Mouse (Mus musculus) stomach, postnatal 0 days (tissue): ENCODE measurements around the gene Phospho2. TPM values are rescaled to one million over a fixed set of nuclear protein-coding genes. Genes with fewer than 3 reads are reported as not detected.

Experiments
- ATAC-seq: fragments of 200-750 bp; cut with Nextera tagmentation; 2 replicates; pipeline ENCODE4 v1.8.0; 2017; ENCODE audit not compliant: low FRiP score, low TSS enrichment
- DNase-seq: peaks from one replicate; pipeline ENCODE4 v3.0.0-alpha.2; 2016; ENCODE audit warnings: low spot score
- H3K27ac ChIP-seq: fragments of 300-500 bp; sonication (generic); replicated peaks from 2 replicates; pipeline ENCODE4 v1.5.1; 2014; ENCODE audit warnings: mild to moderate bottlenecking, control low read depth
- H3K27me3 ChIP-seq: fragments of 300-500 bp; sonication (generic); 2 replicates; pipeline ENCODE4 v1.6.1; 2014; ENCODE audit warnings: low read length; ENCODE audit not compliant: control insufficient read depth, insufficient read depth
- H3K36me3 ChIP-seq: fragments of 300-500 bp; sonication (generic); 2 replicates; pipeline ENCODE4 v1.6.1; 2014; ENCODE audit warnings: low read length, mixed read lengths; ENCODE audit not compliant: control insufficient read depth, insufficient read depth
- H3K4me1 ChIP-seq: fragments of 300-500 bp; sonication (generic); replicated peaks from 2 replicates; pipeline ENCODE4 v1.6.1; 2014; ENCODE audit warnings: antibody characterized with exemption; ENCODE audit not compliant: control insufficient read depth, insufficient read depth
- H3K4me2 ChIP-seq: fragments of 300-500 bp; sonication (generic); replicated peaks from 2 replicates; pipeline ENCODE4 v1.6.1; 2014; ENCODE audit warnings: low read depth, mild to moderate bottlenecking, control low read depth, moderate library complexity
- H3K4me3 ChIP-seq: fragments of 300-500 bp; sonication (generic); 2 replicates; pipeline ENCODE4 v1.5.1; 2014; ENCODE audit warnings: low read depth, low read length, control low read depth
- H3K9ac ChIP-seq: fragments of 300-500 bp; sonication (generic); 2 replicates; pipeline ENCODE4 v1.6.1; 2014; ENCODE audit warnings: mild to moderate bottlenecking, low read length, control low read depth, mixed read lengths
- H3K9me3 ChIP-seq: fragments of 300-500 bp; sonication (generic); 2 replicates; pipeline ENCODE4 v1.6.1; 2016; ENCODE audit warnings: low read length; ENCODE audit not compliant: control insufficient read depth
- CTCF ChIP-seq: IDR thresholded peaks from 2 replicates; pipeline ENCODE4 v1.5.1; 2016; ENCODE audit warnings: antibody characterized with exemption, low read depth, mild to moderate bottlenecking, moderate library complexity
- EP300 ChIP-seq: optimal IDR thresholded peaks from 2 replicates; pipeline ENCODE3; 2016; ENCODE audit warnings: antibody characterized with exemption
- WGBS: fragments of 180-500 bp; shearing (Covaris S2); extraction: QIAGEN DNeasy Blood & Tissue Kit; methylation state at CpG from one replicate; pipeline ENCODE4 v1.1.7; 2014; 5-methylcytosine and 5-hydroxymethylcytosine counted together
- polyA plus RNA-seq: library from polyadenylated mRNA; unstranded; fragments of >200 nt; fragmentation: Nextera tagmentation; extraction: Ambion mirVana; gene quantifications from 2 replicates; pipeline ENCODE4 v1.2.1, GENCODE M21; 2015

Phospho2 gene
- polyA plus RNA-seq, 1 experiment from 2014 or later: 19.0 TPM

DNA sequence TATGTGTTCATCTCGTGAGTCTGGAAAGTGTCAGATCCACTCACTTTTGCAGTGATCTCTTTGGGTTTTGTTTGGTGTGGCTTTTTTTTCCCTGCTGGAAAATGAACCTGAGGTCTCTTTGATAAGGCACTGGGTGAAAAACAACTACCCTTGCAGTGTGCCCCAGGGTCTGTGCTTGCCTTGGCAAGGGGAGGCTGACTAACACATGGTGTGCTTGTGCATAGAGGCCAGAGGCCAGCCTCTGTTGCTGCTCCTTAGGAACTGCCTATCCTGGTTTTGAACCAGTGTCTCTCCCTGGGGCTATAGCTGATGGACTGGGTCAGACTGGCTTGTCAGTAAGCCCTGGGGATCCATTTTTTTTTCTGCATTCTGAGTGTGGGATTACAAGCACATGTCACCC is 30.8 kb downstream of the Phospho2 start:
- H3K9ac ChIP-seq: no peak overlapping the region
- no peaks in the 10 kb centered on the region; the same call in 1 of the 2 replicates for H3K4me1 ChIP-seq
- ATAC-seq (no peak), DNase-seq (no peak)
- H3K27ac ChIP-seq: no peak overlapping the region
- no peaks in the 10 kb centered on the region for H3K36me3 ChIP-seq
- H3K9me3 ChIP-seq: no peaks in the 10 kb centered on the region
- WGBS: 40% methylated on average over 1 of the region's 1 CpGs
- no peak overlapping the region for H3K4me3 ChIP-seq
- H3K27me3 ChIP-seq: no peaks in the 10 kb centered on the region
- H3K4me2 ChIP-seq: no peak overlapping the region
- TF ChIP-seq CTCF: no peak

DNA sequence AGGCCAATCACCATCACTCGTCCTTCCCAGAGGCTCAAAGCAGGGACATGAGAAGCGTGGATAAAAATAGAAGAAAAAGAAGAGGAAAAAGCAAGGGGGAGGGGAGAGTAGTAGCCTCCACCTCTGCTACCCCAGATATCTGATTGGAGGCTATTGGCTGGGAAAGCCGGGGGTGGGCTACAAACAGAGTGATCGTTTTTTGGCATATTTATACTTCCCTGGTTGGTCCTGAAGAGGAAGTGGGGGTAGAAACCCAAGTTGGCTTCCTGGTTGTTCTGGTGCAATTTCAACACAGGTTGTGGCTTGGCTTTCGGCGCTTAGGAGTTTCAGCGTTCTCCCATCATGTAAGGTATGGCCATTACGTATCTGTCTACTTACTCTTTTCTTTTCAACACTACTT is 32.3 kb downstream of the Phospho2 start, which contains the start of gene Klhl23:
Klhl23 (plus strand) TSS at position 234 of the 400 bp plus-strand sequence.
- Histone ChIP-seq H3K36me3 (no peaks in the 10 kb centered on the region), H3K9ac (peak within 1 kb of the TSS; percentile 90), H3K27ac (peak within 1 kb of the TSS; percentile 95), H3K4me2 (peak within 1 kb of the TSS; percentile 90), H3K27me3 (no peaks in the 10 kb centered on the region), H3K4me1 (no peaks in the 10 kb centered on the region; the same call in 1 of the 2 replicates), H3K4me3 (peak within 1 kb of the TSS; percentile 82), H3K9me3 (no peaks in the 10 kb centered on the region)
- 5% methylated on average over 8 of the region's 8 CpGs for WGBS
- peak; percentile 22 for DNase-seq
- TF ChIP-seq CTCF (no peak), EP300 (no peak)
- ATAC-seq: peak; percentile 16; the same call in 1 of the 2 replicates

DNA sequence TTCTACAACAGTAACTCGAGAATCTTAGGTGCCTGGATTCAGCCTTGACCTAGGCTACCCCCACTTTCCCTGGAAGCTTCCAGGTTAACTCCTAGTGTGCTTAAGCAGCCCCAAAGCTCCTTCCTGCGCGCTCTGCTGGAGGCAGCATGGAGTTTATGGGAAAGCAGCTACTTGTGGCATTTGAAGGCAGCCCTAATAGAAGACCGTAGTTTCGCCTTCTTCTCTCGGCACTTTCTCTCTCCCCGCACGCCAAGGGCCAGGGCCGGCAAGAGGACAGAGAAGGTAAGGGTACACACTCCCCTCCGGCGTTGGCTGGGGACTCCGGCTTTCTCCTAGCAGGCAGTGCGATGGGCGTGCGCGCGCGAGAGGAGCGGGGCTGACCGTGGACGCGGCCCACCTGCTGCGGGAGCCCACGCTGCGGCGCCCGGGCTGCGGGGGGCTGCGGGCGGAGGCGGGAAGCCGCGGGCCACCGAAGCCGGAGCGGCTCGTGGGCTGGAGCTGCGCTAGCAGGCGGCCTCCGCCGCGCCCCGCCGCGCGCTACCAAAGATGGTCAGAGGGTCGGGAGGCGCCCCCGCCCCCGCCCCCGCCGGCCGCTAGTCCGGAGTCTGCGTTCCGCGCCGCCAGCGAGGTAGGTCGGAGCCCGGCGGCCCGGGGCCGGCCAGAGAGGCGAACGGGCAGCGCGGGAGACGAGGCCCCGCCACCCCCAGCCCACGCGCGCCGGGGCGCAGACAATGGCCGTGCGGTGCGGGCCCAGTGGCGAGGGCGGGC is 33.1 kb downstream of the Phospho2 start:
- H3K27ac ChIP-seq: peak overlapping the region; percentile 95
- ATAC-seq (peak; percentile 74), DNase-seq (peak; percentile 53)
- peak overlapping the region; percentile 82 for H3K4me3 ChIP-seq
- H3K9me3 ChIP-seq: no peaks in the 10 kb centered on the region
- H3K27me3 ChIP-seq: no peaks in the 10 kb centered on the region
- H3K36me3 ChIP-seq: no peaks in the 10 kb centered on the region
- H3K4me1 ChIP-seq: no peaks in the 10 kb centered on the region; the same call in 1 of the 2 replicates
- peak overlapping the region; percentile 90 for H3K4me2 ChIP-seq
- peak overlapping the region; percentile 90 for H3K9ac ChIP-seq
- under 1% methylated on average over 63 of the region's 80 CpGs for WGBS
- no peak for TF ChIP-seq EP300
- TF ChIP-seq CTCF: peak; percentile 51

DNA sequence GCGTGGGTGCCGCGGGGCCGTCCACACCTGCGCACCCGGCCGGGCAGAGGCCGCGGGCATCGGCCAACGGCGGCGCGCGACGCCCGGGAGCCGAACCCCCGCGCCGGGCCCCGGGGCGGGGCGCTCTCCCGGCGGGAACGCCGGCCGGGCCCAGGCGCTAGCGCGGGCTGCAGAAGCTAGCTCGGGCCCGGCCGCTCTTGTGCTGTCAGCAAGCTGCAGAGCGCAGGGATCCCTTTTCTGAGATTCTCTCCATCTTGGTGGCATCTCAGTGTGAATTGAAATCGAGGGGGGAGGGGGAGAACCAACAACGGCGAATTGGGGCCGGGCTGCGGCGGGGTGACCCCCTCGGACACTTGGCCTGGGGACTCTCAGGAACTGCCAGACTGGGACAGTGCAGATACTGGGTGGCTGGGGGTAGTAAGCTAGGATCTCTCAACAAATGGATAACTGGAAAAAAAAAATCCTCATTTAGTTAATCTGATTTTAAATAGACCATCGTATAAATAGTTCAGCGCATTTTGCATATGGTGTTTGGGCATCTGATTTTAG is 33.8 kb downstream of the Phospho2 start:
- Histone ChIP-seq H3K4me2 (peak overlapping the region; percentile 90), H3K27me3 (no peaks in the 10 kb centered on the region), H3K4me3 (peak overlapping the region; percentile 82), H3K36me3 (no peaks in the 10 kb centered on the region), H3K4me1 (no peaks in the 10 kb centered on the region; the same call in 1 of the 2 replicates), H3K9ac (peak overlapping the region; percentile 90), H3K9me3 (no peaks in the 10 kb centered on the region), H3K27ac (peak overlapping the region; percentile 95)
- peak; percentile 79 for ATAC-seq
- TF ChIP-seq EP300 (no peak), CTCF (no peak)
- WGBS: 1% methylated on average over 45 of the region's 45 CpGs
- DNase-seq: peak; percentile 53

DNA sequence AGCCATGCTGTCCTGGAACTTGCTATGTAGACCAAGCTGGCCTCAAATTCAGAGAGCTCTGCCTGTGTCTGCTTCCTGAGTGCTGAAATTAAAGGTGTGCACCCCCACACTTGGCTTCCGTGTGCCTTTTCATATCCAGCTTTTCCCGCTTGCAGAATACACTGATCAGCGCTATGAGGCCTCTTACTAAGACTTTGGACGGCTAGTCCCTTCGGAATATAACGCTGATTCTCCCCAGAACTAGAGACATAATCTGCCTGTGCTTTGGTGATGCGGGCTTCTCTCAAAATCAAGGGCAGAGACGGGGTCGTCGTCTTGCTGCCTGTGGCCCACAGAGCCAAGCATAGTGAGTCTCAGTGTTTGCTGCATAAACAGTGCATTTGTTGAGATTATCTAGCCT is 36.5 kb downstream of the Phospho2 start:
- ATAC-seq (no peak), DNase-seq (no peak)
- Histone ChIP-seq H3K9me3 (no peaks in the 10 kb centered on the region), H3K4me2 (no peak overlapping the region), H3K36me3 (no peaks in the 10 kb centered on the region), H3K4me3 (no peak overlapping the region), H3K27ac (peak overlapping the region; percentile 61; the same call in 1 of the 2 replicates), H3K4me1 (no peaks in the 10 kb centered on the region; the same call in 1 of the 2 replicates), H3K9ac (no peak overlapping the region), H3K27me3 (no peaks in the 10 kb centered on the region)
- TF ChIP-seq EP300 (no peak), CTCF (no peak)
- WGBS: 48% methylated on average over 10 of the region's 10 CpGs

DNA sequence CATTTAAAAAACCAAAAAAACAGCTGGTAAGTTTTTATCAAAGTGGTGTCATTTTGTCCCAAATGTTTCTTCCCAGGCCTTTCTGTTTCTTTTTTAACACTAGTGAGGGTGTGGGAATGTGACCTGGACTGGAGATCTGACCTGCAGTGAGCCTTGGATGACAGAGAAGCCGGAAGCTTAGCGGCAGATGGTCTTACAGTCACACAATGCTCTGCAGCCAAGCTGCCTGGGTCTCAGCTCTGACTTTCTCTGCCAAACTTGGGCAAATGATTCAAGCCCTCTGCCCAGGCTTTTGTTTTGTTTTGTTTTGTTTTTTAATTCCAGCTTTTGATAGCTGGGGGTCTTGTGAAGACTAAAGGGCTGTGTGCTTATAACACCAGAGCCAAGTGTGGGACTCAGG is 37.0 kb downstream of the Phospho2 start:
- no peak for TF ChIP-seq CTCF
- no peak for TF ChIP-seq EP300
- Histone ChIP-seq H3K4me2 (no peak overlapping the region), H3K4me1 (no peaks in the 10 kb centered on the region; the same call in 1 of the 2 replicates), H3K27me3 (no peaks in the 10 kb centered on the region), H3K9ac (no peak overlapping the region), H3K27ac (no peak overlapping the region; the same call in 1 of the 2 replicates), H3K36me3 (no peaks in the 10 kb centered on the region), H3K9me3 (no peaks in the 10 kb centered on the region), H3K4me3 (no peak overlapping the region)
- ATAC-seq (no peak), DNase-seq (no peak)
- WGBS: 52% methylated on average over 2 of the region's 2 CpGs
